Comparison of ENCODE assay signal across 31 mouse cellular contexts in genomic region chr11:100844121-100844520, GRCm38 (mm10).
"Had no signal": no experiment of that assay in that cellular context is flagged by ENCODE, and none has a peak within 500 bp of the region (broad histone marks: within the 10 kb centered on the region; RNA-seq: fewer than 3 reads in every experiment).

No protein-coding gene starts in this region.

- H3K4me2 ChIP-seq: limb, embryonic 12.5 days; limb, embryonic 13.5 days; limb, embryonic 15.5 days; liver, embryonic 11.5 days; liver, embryonic 12.5 days; liver, embryonic 13.5 days; liver, embryonic 15.5 days; lung, embryonic 14.5 days; lung, embryonic 15.5 days; midbrain, embryonic 11.5 days; midbrain, embryonic 12.5 days; midbrain, embryonic 13.5 days; midbrain, embryonic 15.5 days had no signal

- H3K27ac ChIP-seq: limb, embryonic 10.5 days; limb, embryonic 12.5 days; limb, embryonic 13.5 days; limb, embryonic 15.5 days; liver, embryonic 12.5 days; liver, embryonic 13.5 days; liver, embryonic 14.5 days; liver, embryonic 15.5 days; lung, embryonic 15.5 days; macrophage; midbrain, embryonic 10.5 days; midbrain, embryonic 12.5 days; midbrain, embryonic 13.5 days; midbrain, embryonic 15.5 days had no signal

- H3K9me3 ChIP-seq: limb, embryonic 10.5 days; limb, embryonic 12.5 days; limb, embryonic 13.5 days; limb, embryonic 15.5 days; liver, embryonic 12.5 days; liver, embryonic 13.5 days; liver, embryonic 15.5 days; lung, embryonic 15.5 days; megakaryocyte, embryonic 14.5 days; midbrain, embryonic 10.5 days; midbrain, embryonic 12.5 days; midbrain, embryonic 13.5 days; midbrain, embryonic 15.5 days had no signal

- H3K4me3 ChIP-seq: limb, embryonic 10.5 days; limb, embryonic 12.5 days; limb, embryonic 13.5 days; limb, embryonic 15.5 days; liver, embryonic 12.5 days; liver, embryonic 13.5 days; liver, embryonic 15.5 days; lung, embryonic 15.5 days; megakaryocyte, embryonic 14.5 days; midbrain, embryonic 10.5 days; midbrain, embryonic 12.5 days; midbrain, embryonic 13.5 days; midbrain, embryonic 15.5 days; myocyte had no signal

- H3K27me3 ChIP-seq: limb, embryonic 12.5 days; limb, embryonic 13.5 days; limb, embryonic 15.5 days; liver, embryonic 12.5 days; liver, embryonic 13.5 days; liver, embryonic 15.5 days; lung, embryonic 15.5 days; megakaryocyte, embryonic 14.5 days; midbrain, embryonic 13.5 days; midbrain, embryonic 15.5 days had no signal

- H3K36me3 ChIP-seq: limb, embryonic 10.5 days; limb, embryonic 12.5 days; limb, embryonic 13.5 days; limb, embryonic 15.5 days; liver, embryonic 15.5 days; lung, embryonic 15.5 days; midbrain, embryonic 10.5 days; midbrain, embryonic 12.5 days; midbrain, embryonic 13.5 days; midbrain, embryonic 15.5 days had no signal

- ATAC-seq: liver, embryonic 12.5 days; liver, postnatal 0 days; lung, postnatal 0 days; midbrain, embryonic 13.5 days; midbrain, embryonic 15.5 days; midbrain, embryonic 16.5 days had no signal

- DNase-seq: left cerebral cortex, postnatal 4 days; liver; liver, embryonic 13.5 days; liver, postnatal 0 days; lung, adult 18-20 months; lung, adult 2 months; lung, embryonic 14.5 days; lung, postnatal 10 days; lung, postnatal 14 days; lung, postnatal 36 days; lung, postnatal 4 days; midbrain, embryonic 14.5 days had no signal

- H3K9ac ChIP-seq: limb, embryonic 12.5 days; limb, embryonic 13.5 days; limb, embryonic 15.5 days; liver, embryonic 12.5 days; liver, embryonic 13.5 days; liver, embryonic 14.5 days; liver, embryonic 15.5 days; liver, postnatal 0 days; lung, embryonic 14.5 days; lung, embryonic 15.5 days; midbrain, embryonic 12.5 days; midbrain, embryonic 13.5 days; midbrain, embryonic 15.5 days had no signal
